In the genomic region with DNA sequence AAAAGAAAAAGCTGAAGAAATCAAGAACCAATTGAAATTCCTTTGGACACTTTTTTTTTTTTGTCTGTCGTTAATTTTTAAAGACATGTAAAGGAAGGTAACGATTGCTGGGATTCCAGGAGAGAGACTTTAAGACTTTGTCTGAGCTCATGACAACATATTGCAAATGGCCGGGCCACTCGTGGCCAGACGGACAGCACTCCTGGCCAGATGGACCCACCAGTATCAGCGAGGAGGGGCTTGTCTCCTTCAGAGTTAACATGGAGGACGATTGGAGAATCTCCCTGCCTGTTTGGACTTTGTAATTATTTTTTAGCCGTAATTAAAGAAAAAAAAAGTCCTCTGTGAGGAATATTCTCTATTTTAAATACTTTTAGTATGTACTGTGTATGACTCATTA, we compare ENCODE assay signal across 8 mouse cellular contexts. TPM values are rescaled to one million over a fixed set of nuclear protein-coding genes. Genes with fewer than 3 reads are reported as not detected.
DNase-seq lines count a peak whose midpoint lies in the region; ATAC-seq lines count a peak whose summit lies in the region.

No protein-coding gene starts in this region.

- no peaks in the 10 kb centered on the region for H3K36me3 ChIP-seq in kidney, embryonic 15.5 days
- H3K36me3 ChIP-seq in embryonic facial prominence, embryonic 13.5 days, result no peaks in the 10 kb centered on the region
- no peaks in the 10 kb centered on the region for H3K36me3 ChIP-seq in hindbrain, embryonic 16.5 days (ENCODE audit: control insufficient read depth, insufficient read depth, low read length)
- H3K36me3 ChIP-seq in neural tube, embryonic 13.5 days, result no peaks in the 10 kb centered on the region

- WGBS in kidney, embryonic 15.5 days, result 43% methylated on average over 8 of the region's 8 CpGs
- 26% methylated on average over 8 of the region's 8 CpGs for WGBS in embryonic facial prominence, embryonic 13.5 days
- 13% methylated on average over 8 of the region's 8 CpGs for WGBS in hindbrain, embryonic 16.5 days
- 8% methylated on average over 8 of the region's 8 CpGs for WGBS in neural tube, embryonic 13.5 days

- H3K9ac ChIP-seq in kidney, embryonic 15.5 days, result no peak overlapping the region
- H3K9ac ChIP-seq in embryonic facial prominence, embryonic 13.5 days, result peak overlapping the region; percentile 89
- peak overlapping the region; percentile 73; the same call in 1 of the 2 replicates for H3K9ac ChIP-seq in hindbrain, embryonic 16.5 days (ENCODE audit: low read depth, low read length)
- H3K9ac ChIP-seq in neural tube, embryonic 13.5 days, result peak overlapping the region; percentile 87

- ATAC-seq in kidney, embryonic 15.5 days (replicated peaks; ENCODE audit: low FRiP score), result no peak
- ATAC-seq in embryonic facial prominence, embryonic 13.5 days (ENCODE audit: insufficient number of reproducible peaks, insufficient read depth, low FRiP score, low TSS enrichment, low read depth), result no peak
- ATAC-seq in hindbrain, embryonic 16.5 days, result no peak
- ATAC-seq in neural tube, embryonic 13.5 days (ENCODE audit: low read depth), result no peak

- no peak overlapping the region for H3K27ac ChIP-seq in kidney, embryonic 15.5 days
- peak overlapping the region; percentile 40; the same call in 1 of the 2 replicates for H3K27ac ChIP-seq in embryonic facial prominence, embryonic 13.5 days
- no peak overlapping the region for H3K27ac ChIP-seq in hindbrain, embryonic 16.5 days (ENCODE audit: low read depth, low read length)
- peak overlapping the region; percentile 90; the same call in 1 of the 2 replicates for H3K27ac ChIP-seq in neural tube, embryonic 13.5 days (replicated peaks)

- no peaks in the 10 kb centered on the region for H3K9me3 ChIP-seq in kidney, embryonic 15.5 days (replicated peaks)
- no peaks in the 10 kb centered on the region for H3K9me3 ChIP-seq in embryonic facial prominence, embryonic 13.5 days
- no peaks in the 10 kb centered on the region for H3K9me3 ChIP-seq in hindbrain, embryonic 16.5 days (ENCODE audit: control insufficient read depth, low read length)
- no peaks in the 10 kb centered on the region for H3K9me3 ChIP-seq in neural tube, embryonic 13.5 days

- peak overlapping the region; percentile 57 for H3K4me3 ChIP-seq in kidney, embryonic 15.5 days (replicated peaks)
- H3K4me3 ChIP-seq in embryonic facial prominence, embryonic 13.5 days, result peak overlapping the region; percentile 74
- H3K4me3 ChIP-seq in hindbrain, embryonic 16.5 days (ENCODE audit: low read length), result peak overlapping the region; percentile 63
- H3K4me3 ChIP-seq in neural tube, embryonic 13.5 days, result peak overlapping the region; percentile 74

- DNase-seq in kidney, adult 9 months, result no peak
- no peak for DNase-seq in testis, postnatal 10 days (ENCODE audit: low spot score)
- no peak for DNase-seq in urinary bladder, adult 18-20 months (ENCODE audit: low spot score in 2 of 2)
- no peak for DNase-seq in urinary bladder, postnatal 36 days (ENCODE audit: low spot score in 2 of 2)

- peak overlapping the region; percentile 85 for H3K4me2 ChIP-seq in kidney, embryonic 15.5 days
- H3K4me2 ChIP-seq in embryonic facial prominence, embryonic 13.5 days, result peak overlapping the region; percentile 86
- H3K4me2 ChIP-seq in hindbrain, embryonic 16.5 days (ENCODE audit: low read length), result peak overlapping the region; percentile 86
- peak overlapping the region; percentile 92 for H3K4me2 ChIP-seq in neural tube, embryonic 13.5 days

- peaks cover 50% of the 10 kb centered on the region for H3K4me1 ChIP-seq in kidney, embryonic 15.5 days
- peaks cover 38% of the 10 kb centered on the region for H3K4me1 ChIP-seq in embryonic facial prominence, embryonic 13.5 days
- peaks cover 34% of the 10 kb centered on the region for H3K4me1 ChIP-seq in hindbrain, embryonic 16.5 days (ENCODE audit: control insufficient read depth, insufficient read depth, low read depth, low read length)
- peaks cover 58% of the 10 kb centered on the region for H3K4me1 ChIP-seq in neural tube, embryonic 13.5 days (replicated peaks)

- peaks cover 30% of the 10 kb centered on the region for H3K27me3 ChIP-seq in kidney, embryonic 15.5 days
- peaks cover 26% of the 10 kb centered on the region for H3K27me3 ChIP-seq in embryonic facial prominence, embryonic 13.5 days
- H3K27me3 ChIP-seq in hindbrain, embryonic 16.5 days (replicated peaks; ENCODE audit: control insufficient read depth, insufficient read depth, low read length), result no peaks in the 10 kb centered on the region
- peaks cover 6% of the 10 kb centered on the region; the same call in 1 of the 2 replicates for H3K27me3 ChIP-seq in neural tube, embryonic 13.5 days

RNA-seq across cellular contexts. Expression of a gene that starts 3.6 kb away (rescaled TPM):
- 36.2 and 37.9 TPM in 2 replicates for polyA plus RNA-seq in kidney, embryonic 15.5 days (2015; fragmentation: Nextera tagmentation; extraction: Ambion mirVana)
- polyA plus RNA-seq in embryonic facial prominence, embryonic 13.5 days (2015; fragmentation: Nextera tagmentation; extraction: Ambion mirVana), result 108 and 155 TPM in 2 replicates
- polyA plus RNA-seq in hindbrain, embryonic 16.5 days (2015; fragmentation: Nextera tagmentation; extraction: Ambion mirVana), result 46.1 and 53.2 TPM in 2 replicates
- polyA plus RNA-seq in neural tube, embryonic 13.5 days (2015; fragmentation: Nextera tagmentation; extraction: Ambion mirVana), result 49.0 and 72.8 TPM in 2 replicates

Comparison
In these comparisons a context has a peak if more than half of its experiments do, and no peak if none do; other contexts are left out.
1. H3K27ac ChIP-seq: peak in embryonic facial prominence, embryonic 13.5 days (single experiment) and neural tube, embryonic 13.5 days (single experiment); none in kidney, embryonic 15.5 days (single experiment) and hindbrain, embryonic 16.5 days (single experiment).
2. Peak in every context shown above with its lines, with median percentiles within 50 percentile points of each other: H3K4me2 ChIP-seq and H3K4me3 ChIP-seq.